Mouse (Mus musculus) telencephalon, adult 2 months (tissue): ENCODE results near the gene Cwc22.

Experiments used
- DNase-seq: peaks from one replicate; pipeline ENCODE4 v3.0.0-alpha.2; 2011; ENCODE audit warnings: low read depth, low spot score

Gene Cwc22

GRCm38 (mm10) chr2:77970556-77970955 lies 24.4 kb upstream of the Cwc22 start:
- no peak for DNase-seq

GRCm38 (mm10) chr2:77969956-77970355 lies 23.8 kb upstream of the Cwc22 start:
- no peak for DNase-seq

GRCm38 (mm10) chr2:77962450-77963193 lies 16.4 kb upstream of the Cwc22 start:
- no peak for DNase-seq

DNA sequence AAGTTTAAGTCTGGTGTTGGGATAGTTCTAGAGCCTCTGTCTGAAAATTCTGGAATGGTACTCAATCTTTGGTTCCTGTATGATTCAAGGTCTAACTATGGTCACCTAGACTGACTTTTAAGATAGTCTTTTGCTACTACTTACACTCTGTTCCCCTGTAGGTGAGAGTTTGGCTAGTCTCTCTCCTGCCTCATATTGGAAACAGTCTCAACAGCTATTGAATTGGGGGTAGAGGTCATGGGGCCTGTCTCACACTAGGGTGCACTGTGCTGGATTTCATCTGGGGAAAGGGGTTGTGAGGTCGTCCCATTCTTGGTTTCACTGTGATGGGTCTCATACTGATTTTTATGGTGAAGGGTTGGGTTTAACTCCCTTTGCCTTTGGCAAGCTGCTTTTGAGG lies 15.1 kb upstream of the Cwc22 start:
- no peak for DNase-seq

DNA sequence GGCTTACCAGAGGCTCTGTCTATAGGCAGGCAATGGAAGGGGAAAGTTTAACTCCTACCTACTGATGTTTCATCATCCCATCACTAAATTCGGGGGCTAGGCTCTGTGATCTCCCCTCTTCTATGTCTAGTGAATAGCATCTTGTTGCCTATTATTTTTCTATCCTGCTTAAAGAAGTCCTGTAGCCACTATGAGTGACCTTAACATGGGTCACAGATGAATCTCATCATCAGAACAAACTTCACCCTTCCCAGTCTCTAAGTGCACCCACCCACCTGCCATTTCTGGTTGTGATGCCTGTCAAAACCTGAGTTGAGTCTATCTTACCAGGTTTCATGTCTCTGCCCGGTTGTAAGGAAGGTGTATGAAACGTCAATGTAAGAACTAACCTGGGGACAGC lies 14.5 kb upstream of the Cwc22 start:
- no peak for DNase-seq

DNA sequence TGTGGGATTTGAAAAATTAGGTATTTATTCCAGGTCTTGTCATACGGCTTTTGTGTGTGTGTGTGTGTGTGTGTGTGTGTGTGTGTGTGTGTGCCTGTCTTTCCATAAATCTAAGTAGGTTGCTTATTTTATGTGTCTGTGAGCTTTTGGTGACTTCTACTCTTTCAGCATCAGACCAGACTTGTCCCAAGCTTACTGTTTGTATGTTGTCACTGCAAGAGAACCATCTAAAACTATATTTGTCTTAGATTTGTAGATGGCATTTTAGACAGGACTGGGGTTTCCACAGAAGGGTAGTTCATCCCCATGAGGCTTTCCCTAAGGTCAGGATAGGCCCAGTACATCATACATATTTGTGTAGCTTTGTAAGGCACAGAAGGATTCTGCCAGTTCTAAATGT lies 13.2 kb upstream of the Cwc22 start:
- DNase-seq = no peak

- no peak for DNase-seq
These were observed 5.3 kb upstream of the Cwc22 start for GRCm38 (mm10) chr2:77951415-77951913.

GRCm38 (mm10) chr2:77950111-77950510 lies 3.9 kb upstream of the Cwc22 start:
- DNase-seq = no peak

DNA sequence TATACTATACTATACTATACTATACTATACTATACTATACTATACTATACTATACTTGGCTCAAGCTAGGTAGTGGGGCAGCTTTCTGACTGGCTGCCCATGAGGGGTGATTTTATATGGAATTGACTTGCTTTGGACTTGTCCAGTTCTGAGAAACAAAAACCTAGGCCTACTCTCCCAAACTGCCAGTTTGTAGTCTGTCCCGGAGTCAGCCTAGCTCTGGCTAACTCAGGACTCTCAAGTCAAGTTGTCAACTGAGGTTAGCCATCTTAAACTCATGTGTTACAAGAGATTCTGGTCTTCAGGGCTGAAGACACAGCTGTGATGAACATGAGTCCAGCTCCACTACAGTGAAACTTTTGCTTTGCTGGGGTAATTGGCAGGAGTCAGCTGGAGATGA lies 3.3 kb upstream of the Cwc22 start:
- DNase-seq = no peak

- no peak for DNase-seq
These were observed 2.7 kb upstream of the Cwc22 start for GRCm38 (mm10) chr2:77948921-77949320.

- DNase-seq = no peak
These were observed 2.0 kb upstream of the Cwc22 start for GRCm38 (mm10) chr2:77948126-77948525.

DNA sequence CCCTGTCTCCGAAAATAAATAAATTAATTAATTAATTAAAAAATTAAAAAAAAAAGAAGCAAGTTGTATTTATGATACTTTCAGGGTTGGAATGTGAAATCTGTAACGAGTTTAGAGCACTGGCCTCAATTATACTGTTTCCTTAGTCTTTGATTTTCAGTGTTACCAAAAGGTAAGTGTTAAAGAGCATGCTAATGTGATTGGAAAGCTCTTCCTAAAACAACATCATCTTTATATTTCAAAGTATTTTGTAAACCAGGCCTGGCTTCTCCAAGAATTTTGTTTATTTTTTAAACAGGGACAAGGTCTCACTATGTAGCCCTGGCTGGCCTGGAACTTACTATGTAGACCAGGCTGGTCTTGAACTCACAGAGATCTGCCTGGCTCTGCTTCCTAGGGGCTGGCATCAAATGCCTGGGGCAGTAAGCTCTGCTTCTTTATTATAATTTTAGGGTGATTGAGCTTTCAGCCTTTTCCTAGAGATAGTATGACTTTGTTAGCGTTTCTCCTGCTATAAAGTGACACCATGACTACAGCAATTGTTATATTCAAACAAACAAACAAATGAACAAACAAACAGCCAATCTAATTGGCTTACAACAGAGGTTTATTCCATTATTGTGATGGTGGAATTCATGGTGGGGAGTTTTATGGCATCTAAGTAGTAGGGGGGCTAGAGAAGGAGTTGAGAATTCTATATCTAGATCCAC lies 1.1 kb upstream of the Cwc22 start:
- no peak for DNase-seq

DNA sequence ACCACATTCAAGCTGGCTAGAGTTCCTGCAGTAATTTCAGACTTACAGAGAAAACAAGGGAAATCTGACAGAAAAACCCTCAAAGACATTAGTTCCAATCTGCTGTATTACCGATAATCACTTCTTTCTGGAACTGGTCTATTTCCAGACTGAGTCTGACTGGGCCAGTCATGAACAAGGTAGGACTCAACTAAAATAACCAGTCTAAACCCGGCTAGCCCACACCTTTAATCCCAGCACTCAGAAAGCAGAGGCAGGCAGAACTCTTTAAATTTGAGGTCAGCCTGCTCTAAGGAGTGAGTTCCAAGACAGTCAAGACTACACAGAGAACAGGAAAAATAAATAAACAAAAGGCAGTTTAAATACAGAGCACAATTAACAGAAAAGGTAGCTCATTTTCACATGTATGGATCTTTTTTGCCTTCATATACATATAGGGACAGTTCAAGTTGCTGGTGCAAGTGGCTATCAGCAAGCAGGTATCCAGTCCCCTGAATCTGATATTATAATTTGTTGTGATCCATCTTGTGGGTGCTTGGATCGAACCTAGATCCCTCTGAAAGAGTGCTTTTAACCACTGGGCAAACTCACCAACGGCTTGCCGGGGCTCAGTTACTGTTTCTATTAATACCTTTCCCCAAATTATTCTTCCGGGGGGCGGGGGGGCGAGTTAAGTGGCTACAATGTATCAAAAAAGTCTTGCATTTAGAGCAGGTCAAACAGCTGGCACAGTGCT lies 1.1 kb downstream of the Cwc22 start:
- DNase-seq = no peak

- no peak for DNase-seq
These were observed 1.9 kb downstream of the Cwc22 start for GRCm38 (mm10) chr2:77944281-77944680.

GRCm38 (mm10) chr2:77941944-77942343 lies 4.2 kb downstream of the Cwc22 start:
- DNase-seq = no peak

DNA sequence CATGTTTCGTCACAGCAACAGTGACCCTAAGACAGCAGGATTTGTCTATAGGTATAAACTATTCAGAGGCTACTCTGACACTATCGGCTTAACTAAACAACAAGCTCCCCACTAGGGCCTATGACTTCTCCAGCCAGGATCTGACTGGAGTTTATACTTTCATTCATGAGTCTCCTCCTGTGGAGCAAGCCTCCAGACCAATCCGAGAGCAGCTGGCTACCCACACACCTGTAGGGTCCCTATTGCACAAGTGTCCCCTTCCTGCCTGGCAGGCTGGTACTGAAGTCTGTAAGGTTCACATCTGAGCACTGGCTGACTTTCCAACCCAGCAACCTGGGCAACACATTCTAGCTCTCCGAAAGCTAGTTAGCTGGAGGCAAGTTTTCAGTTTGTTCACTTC lies 7.9 kb downstream of the Cwc22 start:
- DNase-seq = no peak

DNA sequence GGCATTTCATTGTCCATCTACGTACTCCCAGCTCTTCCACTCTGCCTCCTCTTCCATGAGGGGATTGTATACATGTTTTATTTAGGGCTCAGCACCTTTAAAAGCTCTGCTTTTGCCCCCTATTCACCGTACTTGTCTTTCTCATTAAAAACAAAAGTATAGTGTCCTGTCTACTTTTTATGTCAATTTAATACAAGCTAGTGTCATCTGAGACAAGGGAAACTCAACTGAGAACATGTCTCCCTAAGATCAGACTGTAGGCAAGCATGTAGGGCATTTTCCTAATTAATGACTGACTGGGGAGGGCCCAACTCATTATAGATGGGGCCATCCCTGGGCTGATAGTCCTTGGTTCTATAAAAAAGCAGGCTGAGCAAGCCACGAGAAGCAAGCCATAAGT lies 8.4 kb downstream of the Cwc22 start:
- no peak for DNase-seq

- no peak for DNase-seq
These were observed 12.0 kb downstream of the Cwc22 start for GRCm38 (mm10) chr2:77934138-77934537.

- DNase-seq = no peak
These were observed 12.5 kb downstream of the Cwc22 start for GRCm38 (mm10) chr2:77933630-77934029.

DNA sequence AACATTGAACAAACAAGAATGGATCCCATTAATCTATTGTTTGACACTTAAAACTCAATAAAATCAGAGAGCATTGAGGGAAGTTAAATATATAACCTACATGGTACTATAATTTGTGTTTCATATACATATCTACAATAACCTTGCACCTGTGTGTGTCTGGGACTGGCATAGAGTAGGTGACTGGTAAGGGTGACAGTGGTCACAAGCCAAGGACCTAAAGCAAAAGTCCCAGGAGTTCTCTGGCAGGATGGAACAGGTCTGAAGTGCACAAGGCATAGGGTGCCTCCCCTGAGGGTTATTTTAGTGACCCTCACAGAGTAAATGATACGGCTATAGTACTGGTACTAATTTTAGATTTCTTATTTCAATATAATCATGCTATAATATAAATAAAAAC lies 14.2 kb downstream of the Cwc22 start:
- DNase-seq = no peak

DNA sequence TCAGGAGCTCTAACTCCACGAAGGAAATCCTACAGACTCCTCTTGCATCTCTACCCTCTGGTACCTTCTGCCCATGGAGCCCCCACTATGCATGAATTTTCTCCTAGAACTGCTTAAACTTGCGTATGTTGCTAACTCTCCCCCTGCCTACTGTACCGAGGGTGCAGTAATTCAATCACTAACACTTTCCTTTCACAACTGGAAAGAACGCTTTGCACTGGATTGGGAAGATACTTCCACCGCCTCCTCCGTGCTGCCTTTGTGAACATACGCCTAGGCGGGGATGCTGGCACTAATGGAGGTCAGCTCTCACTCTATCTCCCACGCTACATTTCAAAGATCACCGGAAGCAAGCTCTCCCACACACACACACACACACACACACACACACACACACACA lies 17.8 kb downstream of the Cwc22 start:
- no peak for DNase-seq

DNA sequence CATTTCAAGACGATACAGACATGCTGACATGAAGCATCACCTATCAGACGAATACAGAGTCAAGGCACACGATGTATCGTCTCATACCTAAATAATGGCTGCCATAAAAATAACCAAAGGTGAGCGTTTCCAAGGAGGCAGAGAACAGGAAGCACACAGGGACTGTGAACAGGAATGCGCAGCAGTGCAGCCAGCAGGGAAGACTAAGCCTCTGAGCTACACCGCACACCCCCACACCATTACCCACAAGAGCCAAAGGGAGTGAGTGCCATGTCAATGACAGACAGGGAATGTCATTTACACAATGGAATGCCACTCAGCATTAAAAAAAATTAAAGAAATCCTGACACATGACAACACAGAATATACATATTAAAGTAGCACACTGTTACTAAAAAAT lies 19.7 kb downstream of the Cwc22 start:
- DNase-seq = no peak

DNA sequence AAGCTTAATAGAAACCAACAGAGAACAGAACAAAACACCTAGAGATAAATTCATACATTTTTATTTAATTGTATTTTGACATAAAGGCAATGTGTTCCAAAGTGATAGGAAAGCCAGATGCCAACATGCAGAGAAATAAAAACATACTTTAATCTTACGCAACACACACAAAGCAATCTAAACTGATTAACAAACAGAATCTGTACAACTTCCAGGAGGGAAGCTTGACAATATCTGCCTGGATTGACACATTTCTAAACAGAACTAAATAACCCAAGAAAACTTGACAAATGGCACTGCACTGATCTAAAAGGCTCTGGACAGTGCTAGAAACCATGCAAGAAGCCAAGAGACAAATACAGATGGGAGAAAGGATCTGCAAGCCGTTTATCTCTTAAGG lies 20.2 kb downstream of the Cwc22 start:
- no peak for DNase-seq
